Mouse (Mus musculus) hematopoietic stem cell, adult 5-6 weeks (primary cell): ENCODE measurements around the gene Spout1. TPM values are rescaled to one million over a fixed set of nuclear protein-coding genes. Genes with fewer than 3 reads are reported as not detected.
A peak's percentile ranks its signal among the peaks of the same experiment; 100 is the strongest.
"Not testable (repeated sequence)": the region's sequence is repeated elsewhere in the genome, so short reads cannot be mapped to it uniquely, and the experiment has no call there.

Experiments
- ATAC-seq, 2 experiments: fragments of 125-278 bp in 1 of 2; replicated peaks in 1 of 2; 2 replicates each; pipeline ENCODE4 v1.8.0; 2016 to 2017; ENCODE audit warnings: inconsistent platforms in 2 of 2, mild to moderate bottlenecking in 2 of 2, moderate number of reproducible peaks in 2 of 2, low read depth in 1 of 2, moderate TSS enrichment in 1 of 2; ENCODE audit not compliant: low FRiP score in 2 of 2, poor library complexity in 2 of 2, severe bottlenecking in 2 of 2, insufficient read depth in 1 of 2, low TSS enrichment in 1 of 2
- total RNA-seq: library from RNA; stranded (forward); fragments of 172-1452, 232-1000 nt; gene quantifications from 2 replicates; pipeline ENCODE4 v1.2.3, GENCODE M21; 2017

Gene Spout1
- total RNA-seq, 1 experiment from 2014 or later = 24.7 TPM

GRCm38 (mm10) chr2:30144436-30144835, 33.8 kb downstream of the Spout1 start:
- ATAC-seq = no peak

GRCm38 (mm10) chr2:30140021-30140420, 38.2 kb downstream of the Spout1 start:
- not testable (repeated sequence) for ATAC-seq

DNA sequence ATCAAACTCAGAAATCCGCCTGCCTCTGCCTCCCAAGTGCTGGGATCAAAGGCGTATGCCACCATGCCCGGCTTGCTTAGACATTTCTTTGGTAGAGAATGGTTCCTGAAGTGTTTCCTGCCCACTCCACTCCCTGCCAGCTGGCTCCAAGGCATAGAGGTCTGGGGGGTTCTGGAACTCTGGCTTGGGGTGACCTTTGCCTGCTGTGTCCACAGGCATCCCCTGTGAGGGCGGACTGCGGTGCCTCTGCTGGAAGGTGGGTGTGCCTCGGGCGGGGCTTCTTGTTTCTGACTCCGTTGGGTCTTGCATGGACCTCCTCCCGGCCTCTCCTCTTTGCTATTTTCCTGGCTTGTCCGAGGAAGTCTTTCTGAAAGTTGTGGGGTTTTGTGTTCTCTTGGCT, 41.8 kb downstream of the Spout1 start:
- no peak for ATAC-seq

DNA sequence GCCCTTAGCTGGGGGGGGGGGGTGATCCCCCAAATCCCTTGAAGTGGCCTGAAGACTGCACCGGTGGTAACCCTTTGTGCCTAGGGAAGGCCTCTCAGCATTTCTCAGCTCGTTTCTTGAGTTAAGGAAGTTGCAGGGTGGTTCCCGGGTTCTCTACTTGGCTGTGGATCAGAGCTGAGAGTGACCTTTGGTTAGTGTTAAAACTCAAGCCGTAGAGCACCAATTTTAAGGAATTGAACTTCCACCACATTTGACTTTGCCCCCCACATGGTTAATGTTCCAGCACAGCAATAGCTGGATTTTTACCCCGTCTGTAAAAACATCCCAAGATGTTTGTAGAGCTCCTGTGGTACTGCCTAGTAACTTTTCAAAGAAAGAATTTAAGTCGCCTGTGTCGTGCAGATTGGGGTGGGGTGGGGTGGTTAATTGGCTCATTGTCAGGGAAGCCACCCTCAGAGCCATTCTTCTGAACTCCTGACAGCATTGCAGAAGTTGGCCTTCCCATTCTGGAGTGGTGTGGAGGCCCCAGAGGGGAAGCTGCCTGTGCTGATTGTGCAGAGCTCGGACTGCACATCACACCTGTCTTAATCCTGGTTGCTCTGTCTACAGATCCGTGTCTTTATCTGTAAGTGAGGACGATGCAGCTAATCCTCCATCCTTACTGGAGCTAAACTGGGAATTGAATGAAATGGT, 43.2 kb downstream of the Spout1 start:
- no peak for ATAC-seq

- no peak for ATAC-seq
Observed at GRCm38 (mm10) chr2:30134378-30134711, 43.9 kb downstream of the Spout1 start.

DNA sequence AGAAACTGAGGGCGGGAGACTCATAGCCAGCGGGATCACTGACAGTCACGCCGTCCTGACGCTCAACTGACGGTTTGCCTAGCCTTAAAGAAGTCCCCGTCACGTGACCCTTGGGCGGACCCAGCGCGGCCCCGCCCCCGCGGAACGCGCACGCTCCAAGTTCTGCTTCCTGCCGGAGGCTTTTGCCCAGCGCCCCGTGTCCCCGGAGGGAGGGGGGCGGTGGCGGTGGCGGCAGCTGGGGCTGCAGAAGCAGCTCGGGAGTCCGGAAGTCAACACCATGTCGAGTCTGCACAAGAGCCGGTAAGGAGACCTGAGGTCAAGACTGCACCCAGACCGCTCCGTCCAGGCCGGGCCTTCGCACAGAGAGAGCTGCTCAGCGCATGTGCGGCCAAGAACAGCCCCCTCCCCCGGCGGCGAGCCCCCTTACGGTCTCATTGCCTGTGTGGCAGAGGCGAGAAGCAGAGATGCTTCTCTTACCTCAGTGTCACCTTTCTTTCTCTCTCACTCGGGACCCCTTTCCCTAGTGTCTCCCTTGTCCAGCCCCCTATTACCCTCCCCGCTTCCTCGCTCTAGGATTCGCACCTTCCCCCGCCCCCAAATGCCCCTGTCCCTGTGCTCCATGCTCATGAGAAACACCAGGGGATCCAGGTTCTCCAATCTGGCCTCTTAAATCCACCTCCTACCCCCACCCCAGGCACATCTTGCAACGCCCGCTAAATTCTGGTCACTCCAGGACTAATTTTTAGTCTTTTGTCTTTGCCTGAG, 44.5 kb downstream of the Spout1 start, which contains the start of gene Tbc1d13:
TSS of gene Tbc1d13 (plus strand) at position 134 of the 765 bp plus-strand sequence.
- peak; percentile 93 to 94 for ATAC-seq

DNA sequence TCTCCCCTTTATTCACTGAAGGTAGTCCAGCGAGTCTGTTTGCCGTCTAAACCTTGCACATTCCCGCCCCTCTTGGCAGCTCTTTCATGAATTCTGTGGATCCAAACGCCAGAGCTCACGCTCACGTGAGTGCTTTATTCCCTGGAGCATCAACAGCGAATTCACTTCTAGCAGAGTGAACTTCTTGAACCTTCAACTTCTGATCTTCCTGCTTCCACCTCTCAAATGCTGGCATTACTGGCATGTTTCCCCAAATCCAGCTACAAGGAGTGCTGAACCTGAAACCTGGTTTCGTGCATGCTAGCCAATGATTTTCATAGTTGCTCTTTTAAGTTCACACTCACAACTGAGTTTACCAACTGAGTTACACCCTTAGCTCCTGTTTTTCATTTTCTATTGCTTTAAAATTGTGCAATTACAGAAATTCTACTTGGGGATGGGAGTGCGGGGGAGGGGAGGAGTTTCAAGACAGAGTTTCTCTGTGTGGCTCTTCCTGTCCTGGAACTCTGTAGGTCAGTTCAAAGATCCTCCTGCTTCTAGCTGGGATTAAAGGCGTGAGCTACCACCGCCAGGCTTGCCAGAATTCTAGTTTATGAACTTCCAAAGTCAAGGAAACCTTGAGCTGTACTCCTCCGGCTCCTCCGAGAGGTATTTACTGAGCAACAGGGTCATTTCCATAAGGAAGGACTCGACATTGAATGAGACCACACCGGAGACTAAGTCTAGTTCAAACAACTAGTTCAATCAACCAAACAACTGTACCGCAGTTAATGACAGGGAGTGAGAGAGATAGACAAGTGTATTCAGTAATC, 45.3 kb downstream of the Spout1 start:
- ATAC-seq = no peak

- not testable (repeated sequence) for ATAC-seq
Observed at GRCm38 (mm10) chr2:30131240-30131639, 47.0 kb downstream of the Spout1 start.

DNA sequence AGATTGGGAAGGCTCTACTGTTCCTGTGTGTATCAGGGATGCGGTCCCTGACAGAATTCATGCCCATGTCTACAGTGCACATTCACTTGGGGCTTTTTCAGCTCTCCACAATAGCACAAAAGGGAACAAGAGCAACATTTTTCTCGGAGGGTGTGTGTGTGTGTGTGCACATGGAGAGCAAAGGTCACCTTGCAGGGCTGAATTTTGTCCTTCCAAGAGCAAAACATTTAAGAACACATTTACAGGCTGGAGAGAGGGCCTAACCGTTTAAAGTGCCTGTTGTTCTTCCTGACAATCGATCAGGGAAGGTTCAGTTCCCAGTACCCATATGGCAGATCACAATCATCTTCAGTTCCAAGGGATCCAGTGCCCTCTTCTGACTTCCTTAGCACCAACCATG, 48.1 kb downstream of the Spout1 start:
- no peak for ATAC-seq

- no peak for ATAC-seq
Observed at GRCm38 (mm10) chr2:30128789-30129188, 49.5 kb downstream of the Spout1 start.

DNA sequence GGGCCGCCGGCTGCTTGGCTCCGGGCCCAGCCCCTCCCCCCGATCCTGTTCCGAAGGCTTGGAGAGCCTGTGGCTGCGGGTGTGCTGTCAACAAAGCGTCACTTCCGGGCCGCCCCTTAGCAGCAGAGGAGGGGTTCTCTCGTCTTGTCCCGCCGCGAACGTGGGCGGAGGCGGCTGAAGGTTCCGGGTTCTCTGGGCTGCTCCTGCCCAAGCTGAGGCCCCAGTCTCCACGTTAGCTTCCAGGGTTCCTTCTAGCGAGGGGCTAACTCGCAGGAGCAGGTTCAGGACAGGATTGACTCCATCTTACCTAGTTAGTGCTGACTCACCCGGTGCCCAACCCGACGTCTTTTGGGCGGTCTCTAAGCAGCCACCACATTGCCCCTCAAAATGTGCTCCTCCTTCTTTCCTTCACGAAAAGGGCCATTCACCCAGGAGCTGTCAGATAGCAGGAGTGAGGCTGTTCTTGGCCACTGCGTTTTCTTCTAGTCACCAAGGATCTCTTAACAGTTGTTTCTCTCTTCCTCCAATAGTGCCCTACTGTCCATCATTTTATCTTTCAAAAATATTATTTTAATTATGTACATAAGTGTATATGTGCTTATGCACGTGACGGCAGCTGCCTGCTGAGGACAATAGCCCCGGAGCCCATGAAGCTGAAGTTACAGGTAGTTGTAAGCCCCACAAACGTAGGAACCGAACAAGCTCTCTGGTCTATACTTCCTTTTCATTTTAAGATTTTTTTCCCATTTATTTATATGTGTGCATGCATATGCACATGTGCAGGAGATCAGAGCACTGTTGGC, 53.6 kb downstream of the Spout1 start, which contains the start of gene Zer1:
TSS of gene Zer1 (minus strand) at position 114 of the 803 bp plus-strand sequence.
- peak; percentile 93 to 98 for ATAC-seq

DNA sequence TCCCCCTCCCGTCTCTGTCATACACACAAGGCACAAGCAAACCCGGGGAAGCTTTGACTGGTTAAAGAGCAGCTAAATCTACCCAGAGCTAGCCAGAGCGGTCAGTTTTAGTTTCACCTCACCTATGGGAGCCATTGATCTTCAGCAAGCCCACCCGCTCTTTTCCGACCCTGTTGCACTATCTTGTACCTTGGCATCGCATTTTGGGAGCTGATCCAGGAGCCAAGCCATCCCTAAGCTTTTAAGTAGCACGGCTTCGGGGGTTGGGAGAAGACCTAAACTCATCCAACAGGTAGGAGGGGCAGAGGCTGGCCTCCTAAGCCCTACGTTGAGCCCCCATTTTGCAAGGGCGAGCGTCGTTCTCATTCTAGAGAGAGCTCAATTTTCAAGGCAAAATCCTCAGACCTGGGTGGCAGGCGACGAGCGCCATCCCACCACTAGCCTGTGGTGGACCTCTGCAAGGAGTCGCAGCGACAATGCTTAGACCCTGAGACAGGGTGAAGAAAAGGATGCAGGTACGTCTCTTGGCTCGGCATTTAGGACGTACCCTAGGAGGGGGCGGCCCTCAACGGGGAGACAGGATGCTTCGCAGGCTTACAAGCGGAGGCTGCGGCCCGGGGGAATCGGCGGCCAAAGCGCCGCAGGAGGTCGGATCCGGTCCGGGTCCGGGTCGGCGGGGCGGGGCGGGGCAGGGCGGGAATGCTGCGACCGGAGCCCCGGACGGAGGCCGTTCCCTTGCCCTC, 54.4 kb downstream of the Spout1 start:
- ATAC-seq = peak in 1 of 2 experiments; percentile 11; a peak in 1 of 4 replicates

Other genes with a start within 250 kb of the Spout1 start
- gene Gle1, start 243.0 kb downstream of the Spout1 start, total RNA-seq = 71.4 and 79.7 TPM in 2 replicates
- gene Sptan1, start 212.9 kb downstream of the Spout1 start, total RNA-seq = 135 and 155 TPM in 2 replicates
- gene Wdr34, start 129.6 kb downstream of the Spout1 start, total RNA-seq = 8.4 and 11.6 TPM in 2 replicates
- 1,010 and 1,764 TPM in 2 replicates for gene Set, start 121.1 kb downstream of the Spout1 start, total RNA-seq
- 20.9 and 24.7 TPM in 2 replicates for gene Pkn3, start 100.8 kb downstream of the Spout1 start, total RNA-seq
- 5.4 and 6.5 TPM in 2 replicates for gene Zdhhc12, start 84.8 kb downstream of the Spout1 start, total RNA-seq
- gene Zer1, start 53.9 kb downstream of the Spout1 start, total RNA-seq = 12.6 and 15.6 TPM in 2 replicates
- 31.4 and 35.0 TPM in 2 replicates for gene Tbc1d13, start 44.7 kb downstream of the Spout1 start, total RNA-seq
- 3.2 and 8.1 TPM in 2 replicates for gene Endog, start 7.0 kb downstream of the Spout1 start, total RNA-seq
- gene Kyat1, start 27.4 kb upstream of the Spout1 start, total RNA-seq = 9.3 and 10.3 TPM in 2 replicates
- gene Lrrc8a, start 59.3 kb upstream of the Spout1 start, total RNA-seq = 11.3 and 15.3 TPM in 2 replicates
- gene Gm28035, start 62.1 kb upstream of the Spout1 start, total RNA-seq = 1.4 TPM in 1 of 2 replicates, not detected in the other
- 1.2 and 2.1 TPM in 2 replicates for gene Phyhd1, start 87.7 kb upstream of the Spout1 start, total RNA-seq
- not detected in 2 replicates for gene Gm28038, start 102.6 kb upstream of the Spout1 start, total RNA-seq
- gene Dolk, start 107.9 kb upstream of the Spout1 start, total RNA-seq = 8.8 and 9.9 TPM in 2 replicates
- 18.9 and 25.4 TPM in 2 replicates for gene Nup188, start 107.9 kb upstream of the Spout1 start, total RNA-seq
- 30.4 and 41.2 TPM in 2 replicates for gene Sh3glb2, start 180.9 kb upstream of the Spout1 start, total RNA-seq
- gene Miga2, start 185.8 kb upstream of the Spout1 start, total RNA-seq = 7.4 and 14.8 TPM in 2 replicates
- 7.4 and 24.5 TPM in 2 replicates for gene Dolpp1, start 213.8 kb upstream of the Spout1 start, total RNA-seq
- 7.1 and 8.9 TPM in 2 replicates for gene Crat, start 237.4 kb upstream of the Spout1 start, total RNA-seq
- gene Ptpa, start 237.6 kb upstream of the Spout1 start, total RNA-seq = 60.4 and 66.6 TPM in 2 replicates